Mouse (Mus musculus) natural killer cell, adult 2 months (primary cell): ENCODE data around the gene Ythdf2.
A peak's percentile ranks its signal among the peaks of the same experiment; 100 is the strongest.

Experiments used
- DNase-seq, 2 experiments: peaks; one replicate each; pipeline ENCODE4 v3.0.0; 2022; ENCODE audit warnings: low spot score in 2 of 2

The Ythdf2 gene

DNA sequence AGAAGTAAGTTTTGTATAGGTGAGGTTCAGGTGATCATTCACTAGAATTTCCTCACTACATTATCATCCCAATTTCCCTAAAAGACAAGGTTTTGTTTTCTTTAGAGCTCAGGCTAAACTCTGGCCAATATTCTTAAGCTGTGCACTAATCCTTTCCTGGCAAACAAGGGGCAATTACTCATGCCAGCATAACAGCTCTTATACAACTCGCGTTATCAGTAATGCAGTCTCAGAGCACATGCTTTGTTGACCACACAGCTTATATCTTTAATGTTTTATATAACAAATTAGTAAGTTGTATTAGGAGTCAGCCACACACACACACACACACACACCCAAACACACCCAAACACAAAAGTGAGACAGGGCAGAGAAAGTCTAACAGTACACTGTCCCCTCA is 1.8 kb downstream of the Ythdf2 start:
- DNase-seq: no peak

GRCm38 (mm10) chr4:132209299-132209698 is 2.8 kb downstream of the Ythdf2 start:
- no peak for DNase-seq

GRCm38 (mm10) chr4:132207280-132207679 is 4.8 kb downstream of the Ythdf2 start:
- no peak for DNase-seq

- no peak for DNase-seq
Measured at GRCm38 (mm10) chr4:132198771-132199170, 13.3 kb downstream of the Ythdf2 start.

- peak; percentile 31 to 50 for DNase-seq
Measured at GRCm38 (mm10) chr4:132198285-132198712, 13.8 kb downstream of the Ythdf2 start.

- DNase-seq: no peak
Measured at GRCm38 (mm10) chr4:132194975-132195374, 17.1 kb downstream of the Ythdf2 start.

DNA sequence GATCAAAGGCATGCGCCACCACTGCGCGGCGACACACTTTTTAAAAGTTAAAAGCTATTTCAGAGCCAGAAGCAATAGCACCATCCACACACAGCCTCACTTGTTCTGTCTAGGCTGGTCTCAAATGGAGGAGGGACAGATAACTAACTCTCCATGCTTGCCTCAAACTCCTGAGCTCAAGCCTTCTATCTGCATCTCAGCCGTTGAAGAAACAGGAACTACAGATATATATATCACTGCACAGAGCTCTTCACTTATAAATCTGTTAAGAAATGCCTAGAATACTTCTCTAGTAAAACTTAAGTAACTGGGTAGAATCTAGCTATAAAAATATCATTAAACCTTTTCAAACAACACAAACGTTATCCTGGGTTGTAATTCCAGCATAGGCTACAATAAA is 17.7 kb downstream of the Ythdf2 start:
- DNase-seq: no peak

- no peak for DNase-seq
Measured at GRCm38 (mm10) chr4:132187826-132188401, 24.2 kb downstream of the Ythdf2 start.

- no peak for DNase-seq
Measured at GRCm38 (mm10) chr4:132183162-132183561, 28.9 kb downstream of the Ythdf2 start.

DNA sequence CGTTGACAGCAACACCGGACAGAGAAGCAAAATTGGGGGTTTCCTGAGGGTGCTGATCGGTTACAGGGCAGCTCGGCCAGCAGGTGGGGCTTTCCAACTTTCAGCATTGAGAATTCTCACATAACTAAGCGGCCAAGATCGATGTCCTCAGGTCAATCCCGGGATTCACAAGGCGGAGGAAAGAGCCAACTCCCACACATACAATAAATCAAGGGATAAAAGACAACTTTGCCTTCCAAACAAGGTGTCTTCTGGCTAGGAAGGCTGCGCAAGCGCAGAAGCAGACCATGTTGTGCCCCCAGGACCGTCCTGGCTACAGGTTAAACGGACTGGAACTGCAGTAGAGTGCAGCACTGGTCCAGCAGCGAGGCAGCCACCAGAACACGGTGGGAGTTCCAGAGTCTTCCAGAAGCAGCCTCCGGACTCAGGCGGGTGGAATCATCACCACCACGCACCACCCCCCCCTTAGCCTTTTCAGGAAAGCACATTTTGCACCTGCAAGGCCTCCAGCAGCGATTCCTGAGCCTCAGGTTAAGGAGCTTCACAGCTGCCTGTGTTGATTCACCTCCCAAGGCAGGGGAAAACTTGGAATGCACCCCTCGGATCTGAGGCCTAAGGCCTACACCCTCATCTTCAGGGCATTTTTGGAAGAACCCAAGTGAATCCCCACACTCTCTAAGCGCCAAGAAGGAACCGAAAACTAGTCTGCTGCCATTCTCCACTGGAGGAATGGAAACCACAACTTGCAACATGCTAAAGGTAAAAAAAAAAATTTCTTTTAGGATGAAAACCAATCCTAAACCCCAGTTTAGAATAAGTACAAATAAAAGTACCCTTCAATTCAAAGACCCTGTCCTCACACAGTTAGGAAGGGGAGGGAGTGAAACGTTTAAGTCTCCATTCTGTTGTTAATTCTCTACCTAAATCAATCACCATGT is 30.1 kb downstream of the Ythdf2 start:
- peak in 1 of 2 experiments; percentile 22 for DNase-seq

DNA sequence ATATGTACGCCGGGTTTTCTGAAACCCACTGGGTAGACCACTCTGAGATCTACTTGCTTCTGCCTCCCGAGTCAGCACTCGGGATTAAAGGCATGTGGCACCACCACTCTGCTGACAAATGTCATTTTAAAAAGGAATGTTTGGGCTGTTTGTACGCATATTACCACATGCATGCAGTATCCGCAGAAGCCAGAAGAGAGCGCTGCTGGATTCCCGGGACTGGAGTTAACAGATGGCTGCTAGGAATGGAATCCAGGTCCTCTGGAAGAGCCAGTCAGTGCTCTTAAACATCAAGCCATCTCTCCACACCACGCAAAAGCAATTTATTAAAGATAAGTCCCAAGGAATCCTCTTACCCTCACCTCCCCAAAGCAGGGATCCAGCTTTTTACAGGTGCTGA is 31.4 kb downstream of the Ythdf2 start:
- DNase-seq: no peak

DNA sequence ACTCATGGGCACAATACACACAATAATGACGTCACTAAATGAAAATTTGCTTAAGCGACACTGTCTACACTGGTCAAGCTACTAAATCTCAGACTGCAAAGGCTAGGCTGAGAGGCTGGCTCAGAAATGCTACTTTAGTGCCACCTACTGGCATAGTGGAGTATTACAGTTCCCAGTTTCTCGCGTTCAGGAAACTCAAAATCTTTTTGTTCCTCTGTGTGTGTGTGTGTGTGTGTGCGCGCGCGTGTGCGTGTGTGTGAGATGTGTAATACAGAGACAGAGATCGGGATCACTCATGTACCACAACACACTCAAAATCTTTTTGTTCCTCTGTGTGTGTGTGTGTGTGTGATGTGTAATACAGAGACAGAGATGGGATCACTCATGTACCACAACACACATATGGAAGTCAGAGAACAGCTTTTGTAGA is 33.5 kb downstream of the Ythdf2 start:
- DNase-seq: peak; percentile 51 to 65

- no peak for DNase-seq
Measured at GRCm38 (mm10) chr4:132176474-132176873, 35.6 kb downstream of the Ythdf2 start.

DNA sequence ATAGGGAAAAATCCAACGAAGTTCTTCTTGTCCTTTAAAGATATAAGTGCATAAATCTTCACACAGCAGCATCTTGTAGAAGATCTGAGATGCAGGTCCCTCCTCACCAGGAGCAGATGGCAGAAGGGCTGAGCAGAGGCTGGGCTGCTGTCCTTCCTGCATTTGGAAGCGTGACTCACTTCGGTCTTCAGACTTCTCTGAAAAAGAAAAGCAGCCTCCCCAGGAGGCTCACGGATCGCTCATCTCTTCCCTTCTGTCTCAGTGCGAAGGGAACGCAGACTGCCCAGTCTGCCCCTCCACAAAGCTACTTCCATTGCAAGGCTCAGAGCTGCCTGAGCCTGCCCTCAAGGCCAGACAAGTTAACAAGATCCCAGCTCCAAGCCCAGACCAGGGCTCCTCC is 41.2 kb downstream of the Ythdf2 start:
- DNase-seq: no peak

GRCm38 (mm10) chr4:132169761-132170160 is 42.3 kb downstream of the Ythdf2 start:
- no peak for DNase-seq

DNA sequence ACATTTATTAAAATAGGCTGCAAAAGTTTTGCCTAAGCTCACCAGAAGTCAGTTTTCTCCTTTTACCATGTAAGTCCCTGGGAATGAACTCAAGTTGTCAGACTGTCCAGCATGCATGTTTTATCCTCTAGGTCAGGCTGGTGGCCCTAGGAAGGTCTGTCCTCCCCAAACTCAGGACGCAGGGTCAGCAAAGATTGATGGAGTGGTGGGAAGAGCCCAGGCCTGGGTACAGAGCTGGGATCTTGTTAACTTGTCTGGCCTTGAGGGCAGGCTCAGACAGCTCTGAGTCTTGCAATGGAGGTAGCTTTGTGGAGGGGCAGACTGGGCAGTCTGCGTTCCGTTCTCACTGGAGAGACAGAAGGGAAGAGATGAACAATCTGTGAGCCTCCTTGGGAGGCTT is 42.8 kb downstream of the Ythdf2 start:
- DNase-seq: no peak

DNA sequence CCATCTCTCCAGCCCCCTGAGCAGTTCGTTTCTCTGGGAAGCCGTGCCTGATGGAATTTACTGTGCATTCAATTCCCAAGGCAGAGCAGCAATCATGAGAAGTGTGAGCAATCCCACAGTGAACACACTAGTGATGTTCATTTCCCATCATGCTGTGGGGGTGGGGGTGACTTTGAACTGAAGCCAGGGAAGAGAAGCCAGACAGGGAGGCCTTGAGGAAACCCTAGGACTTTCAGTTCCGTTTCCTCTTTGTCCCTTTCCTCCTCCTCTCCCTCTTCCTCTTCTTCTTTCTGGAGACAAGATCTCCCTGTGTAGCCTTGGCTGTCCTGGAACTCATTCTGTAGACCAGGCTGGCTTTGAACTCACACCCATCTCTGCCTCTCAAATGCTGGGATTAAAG is 44.7 kb downstream of the Ythdf2 start:
- no peak for DNase-seq

DNA sequence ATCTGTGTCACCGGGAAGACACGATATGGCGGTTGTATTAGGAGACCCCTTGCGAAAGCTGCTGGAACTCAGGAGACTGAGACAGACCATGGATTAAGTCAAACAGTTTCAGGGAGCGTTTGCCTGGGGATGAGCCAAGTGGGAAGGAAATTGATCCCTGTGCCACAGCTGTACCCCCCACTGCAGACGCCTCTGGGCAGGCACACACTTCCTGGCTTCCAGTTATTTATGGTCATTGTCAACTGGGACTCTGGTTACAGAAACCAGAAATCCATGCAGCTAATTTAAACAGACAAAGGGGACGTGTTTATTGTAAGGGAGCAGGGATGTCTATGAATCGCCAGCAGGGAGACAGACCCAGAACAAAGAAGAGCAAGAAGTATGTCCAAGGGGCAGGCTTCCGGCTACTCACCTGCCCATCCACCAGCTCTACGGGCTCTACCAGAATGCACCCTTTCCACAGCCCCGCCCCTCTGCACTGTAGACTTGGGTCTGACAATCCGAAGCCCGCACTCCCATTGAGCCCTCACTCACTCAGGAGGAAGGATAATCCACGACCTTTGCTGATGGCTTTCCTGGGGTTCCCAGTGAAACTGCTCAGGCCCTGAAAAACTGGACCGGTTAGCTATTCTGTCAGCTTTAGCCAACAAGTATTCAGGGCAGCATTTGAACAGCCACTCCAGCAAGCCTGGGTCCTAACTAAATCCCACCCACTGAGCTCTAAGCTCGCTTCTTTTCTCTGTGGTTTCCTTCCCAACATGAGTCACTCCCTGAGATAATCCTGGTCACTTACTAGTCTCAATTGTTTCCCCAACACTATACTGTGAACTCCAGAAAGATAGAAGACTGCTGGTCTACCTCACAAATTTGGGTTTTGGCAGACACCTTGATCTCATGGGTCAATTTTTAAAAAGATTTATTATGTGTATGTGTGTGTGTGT is 45.5 kb downstream of the Ythdf2 start:
- no peak for DNase-seq

DNA sequence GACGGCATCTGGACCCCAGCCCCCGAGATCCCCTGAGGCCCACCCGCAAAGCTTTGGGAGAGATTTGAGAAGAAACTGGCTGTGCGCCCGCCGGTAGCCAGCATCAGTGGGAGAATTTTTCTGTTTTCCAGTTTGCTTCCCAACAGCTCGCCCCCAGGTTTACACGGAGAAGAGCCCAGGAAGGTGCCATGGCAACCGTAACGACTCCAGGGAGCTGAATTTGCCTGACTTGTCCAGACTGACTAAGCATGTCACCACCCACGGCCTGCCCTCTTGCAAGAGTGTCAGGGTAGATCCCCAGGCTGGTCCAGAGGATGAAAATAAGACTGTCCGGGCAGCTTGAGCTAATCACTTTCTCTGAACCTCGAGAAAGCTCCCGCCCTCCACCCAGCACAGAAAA is 46.4 kb downstream of the Ythdf2 start:
- no peak for DNase-seq

DNA sequence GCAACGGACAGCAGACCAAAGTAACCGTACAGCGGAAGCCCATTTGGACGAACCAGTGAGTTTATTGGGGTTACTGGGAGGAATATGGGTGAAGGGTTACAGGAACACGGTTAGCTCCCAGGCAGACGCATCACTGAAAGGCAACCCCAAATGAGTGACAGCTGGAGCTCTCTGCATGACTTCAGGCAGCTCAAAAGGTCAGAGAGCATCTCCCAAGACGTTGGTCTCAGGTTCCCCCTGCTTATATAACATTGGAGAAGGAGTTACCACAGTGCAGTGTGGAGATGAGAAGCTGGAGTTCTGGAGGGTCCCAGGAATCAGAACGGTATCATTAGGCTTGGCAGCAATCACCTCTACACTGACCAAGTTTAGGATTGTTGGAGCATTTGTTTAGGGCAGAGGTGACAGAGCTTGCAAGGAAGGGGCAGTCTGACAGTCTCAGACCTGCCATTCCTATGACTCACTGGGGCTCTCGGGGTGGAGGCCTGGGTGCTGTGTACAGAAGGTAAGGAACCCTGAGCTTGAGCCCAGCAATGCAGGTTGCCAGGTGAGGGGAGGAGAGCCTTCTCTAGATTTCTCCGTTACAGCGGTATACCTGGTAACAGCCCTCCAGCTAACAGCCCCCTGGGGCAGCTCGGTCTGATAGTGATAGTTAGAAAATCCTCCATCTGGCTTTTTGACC is 55.0 kb downstream of the Ythdf2 start:
- DNase-seq: no peak

- DNase-seq: no peak
Measured at GRCm38 (mm10) chr4:132154877-132155670, 57.0 kb downstream of the Ythdf2 start.
